Mouse (Mus musculus) spleen, adult 10 weeks (tissue): ENCODE results near the gene Igfbp1. TPM values are rescaled to one million over a fixed set of nuclear protein-coding genes. Genes with fewer than 3 reads are reported as not detected.

Experiments used
- polyA plus RNA-seq: library from polyadenylated mRNA; stranded (reverse); fragments of 350-450 nt; fragmentation: Illumina TruSeq; extraction: RNeasy Lipid Tissue Mini Kit (QIAGEN cat#74804); gene quantifications from one replicate; pipeline ENCODE4 v1.2.3, GENCODE M21; 2015; ENCODE audit warnings: low replicate concordance; ENCODE audit not compliant: insufficient read depth

Gene Igfbp1
- not detected for polyA plus RNA-seq

GRCm38 (mm10) chr11:7197491-7197941, at the start of gene Igfbp1:
Igfbp1 (plus strand) TSS chr11:7197782.

GRCm38 (mm10) chr11:7188469-7188868, 9.1 kb upstream of the Igfbp1 start, which contains the start of gene Gm11985:
Gm11985 (minus strand) TSS chr11:7188569.

GRCm38 (mm10) chr11:7213501-7214341, 16.1 kb downstream of the Igfbp1 start, which contains the start of gene Igfbp3:
Igfbp3 (minus strand) TSS chr11:7213923.

Other genes starting within 250 kb of the Igfbp1 start
- 1.4 TPM for gene Adcy1, start 134.3 kb upstream of the Igfbp1 start, polyA plus RNA-seq
- gene Gm11985, start 9.2 kb upstream of the Igfbp1 start, polyA plus RNA-seq = not detected
- gene Igfbp3, start 16.1 kb downstream of the Igfbp1 start, polyA plus RNA-seq = 213 TPM